Mouse (Mus musculus) embryonic fibroblast, embryonic 13.5 days (primary cell): ENCODE data around the gene Prokr2. TPM values are rescaled to one million over a fixed set of nuclear protein-coding genes. Genes with fewer than 3 reads are reported as not detected.

ENCODE experiments used
- H3K27ac ChIP-seq: 2 replicates; pipeline ENCODE4 v1.5.1; 2012; ENCODE audit warnings: low read length, control low read depth, inconsistent platforms; ENCODE audit not compliant: insufficient read depth
- H3K4me1 ChIP-seq: 2 replicates; pipeline ENCODE4 v1.6.1; 2011; ENCODE audit warnings: low read length; ENCODE audit not compliant: control insufficient read depth, insufficient read depth
- H3K4me3 ChIP-seq: 2 replicates; pipeline ENCODE4 v1.5.1; 2011; ENCODE audit warnings: mild to moderate bottlenecking, control low read depth, low read length; ENCODE audit not compliant: insufficient read depth
- CTCF ChIP-seq: IDR thresholded peaks from 2 replicates; pipeline ENCODE4 v1.5.1; 2011; ENCODE audit warnings: mild to moderate bottlenecking, control low read depth, low read length, moderate library complexity, borderline replicate concordance; ENCODE audit not compliant: insufficient read depth
- POLR2A ChIP-seq: IDR thresholded peaks from 2 replicates; pipeline ENCODE4 v1.6.1; 2011; ENCODE audit warnings: low read depth, mild to moderate bottlenecking, control low read depth, low read length, moderate library complexity
- polyA plus RNA-seq: library from polyadenylated mRNA; stranded (reverse); fragments of >200 nt; gene quantifications from 2 replicates; pipeline ENCODE4 v1.2.4, GENCODE M21; 2011; ENCODE audit warnings: low read depth; ENCODE audit not compliant: missing spikeins, insufficient read length

Gene Prokr2
- polyA plus RNA-seq, 1 experiment: 0.91 TPM

- no peaks in the 10 kb centered on the region for H3K4me1 ChIP-seq
- no peak overlapping the region for H3K4me3 ChIP-seq
- TF ChIP-seq CTCF: no peak
- TF ChIP-seq POLR2A: no peak
- no peak overlapping the region for H3K27ac ChIP-seq
These were observed 5.4 kb upstream of the Prokr2 start for GRCm38 (mm10) chr2:132390607-132391160.

GRCm38 (mm10) chr2:132389562-132389961 lies 4.3 kb upstream of the Prokr2 start:
- Histone ChIP-seq H3K27ac (no peak overlapping the region), H3K4me3 (no peak overlapping the region), H3K4me1 (no peaks in the 10 kb centered on the region)
- TF ChIP-seq CTCF (peak; percentile 23; the same call in 1 of the 2 replicates), POLR2A (no peak)

GRCm38 (mm10) chr2:132384511-132385193 lies 595 bp downstream of the Prokr2 start:
- Histone ChIP-seq H3K4me3 (peak overlapping the region; percentile 54), H3K27ac (no peak overlapping the region), H3K4me1 (no peaks in the 10 kb centered on the region)
- TF ChIP-seq POLR2A (no peak), CTCF (no peak)

- no peak for TF ChIP-seq POLR2A
- TF ChIP-seq CTCF: no peak
- Histone ChIP-seq H3K4me1 (no peaks in the 10 kb centered on the region), H3K27ac (no peak overlapping the region), H3K4me3 (no peak overlapping the region)
These were observed 2.9 kb downstream of the Prokr2 start for GRCm38 (mm10) chr2:132382308-132382707.

GRCm38 (mm10) chr2:132379690-132380089 lies 5.6 kb downstream of the Prokr2 start:
- H3K27ac ChIP-seq: no peak overlapping the region
- TF ChIP-seq CTCF: no peak
- TF ChIP-seq POLR2A: no peak
- H3K4me3 ChIP-seq: no peak overlapping the region
- H3K4me1 ChIP-seq: no peaks in the 10 kb centered on the region

- no peaks in the 10 kb centered on the region for H3K4me1 ChIP-seq
- H3K4me3 ChIP-seq: no peak overlapping the region
- H3K27ac ChIP-seq: no peak overlapping the region
- TF ChIP-seq POLR2A (no peak), CTCF (no peak)
These were observed 6.6 kb downstream of the Prokr2 start for GRCm38 (mm10) chr2:132378602-132379150.

- H3K4me3 ChIP-seq: no peak overlapping the region
- no peaks in the 10 kb centered on the region for H3K4me1 ChIP-seq
- H3K27ac ChIP-seq: no peak overlapping the region
- TF ChIP-seq CTCF (no peak), POLR2A (no peak)
These were observed 7.8 kb downstream of the Prokr2 start for GRCm38 (mm10) chr2:132377436-132377835.

GRCm38 (mm10) chr2:132375721-132376120 lies 9.5 kb downstream of the Prokr2 start:
- TF ChIP-seq POLR2A: no peak
- TF ChIP-seq CTCF: no peak
- Histone ChIP-seq H3K4me3 (no peak overlapping the region), H3K4me1 (no peaks in the 10 kb centered on the region), H3K27ac (no peak overlapping the region)

GRCm38 (mm10) chr2:132375135-132375534 lies 10.1 kb downstream of the Prokr2 start:
- no peak overlapping the region for H3K4me3 ChIP-seq
- H3K4me1 ChIP-seq: no peaks in the 10 kb centered on the region
- TF ChIP-seq CTCF: no peak
- no peak for TF ChIP-seq POLR2A
- no peak overlapping the region for H3K27ac ChIP-seq

GRCm38 (mm10) chr2:132373748-132374147 lies 11.5 kb downstream of the Prokr2 start:
- H3K4me1 ChIP-seq: no peaks in the 10 kb centered on the region
- TF ChIP-seq CTCF: no peak
- H3K27ac ChIP-seq: no peak overlapping the region
- no peak overlapping the region for H3K4me3 ChIP-seq
